Mouse (Mus musculus) cerebellum, adult 2 months (tissue): Measurements from ENCODE around the gene Cdh23.

ENCODE experiments used
- CTCF ChIP-seq: fragments of 200-500 bp; IDR thresholded peaks from 2 replicates; pipeline ENCODE4 v1.5.1; 2011; ENCODE audit warnings: low read depth, mild to moderate bottlenecking, control low read depth, low read length, moderate library complexity, borderline replicate concordance; ENCODE audit not compliant: insufficient read depth
- POLR2A ChIP-seq: fragments of 200-500 bp; IDR thresholded peaks from 2 replicates; pipeline ENCODE4 v1.6.1; 2011; ENCODE audit warnings: low read length, control low read depth, borderline replicate concordance; ENCODE audit not compliant: insufficient read depth

GRCm38 (mm10) chr10:60639291-60639690 is 57.0 kb downstream of the Cdh23 start:
- TF ChIP-seq CTCF (no peak), POLR2A (no peak)
